Mouse (Mus musculus): ENCODE measurements around the gene Spaca6.

DNA sequence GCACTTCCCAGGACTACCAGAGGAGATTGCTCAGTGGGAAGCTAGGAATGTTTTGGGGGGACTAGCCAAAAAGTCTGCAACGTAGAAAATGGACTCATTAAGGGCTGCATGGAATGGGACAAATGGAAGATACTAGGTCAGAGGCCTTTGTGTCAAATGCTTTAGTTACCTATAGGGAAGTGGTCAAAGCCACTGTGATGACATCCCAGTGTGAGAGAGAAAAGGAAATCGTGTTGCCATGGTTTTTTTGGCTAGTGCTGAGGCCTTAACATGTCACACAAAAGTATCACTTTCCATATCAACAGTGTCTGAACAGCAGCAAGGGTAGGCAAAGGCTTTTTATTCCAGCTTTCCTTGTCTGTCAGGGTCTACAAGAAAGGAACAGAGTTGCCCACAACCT, 38.2 kb downstream of the Spaca6 start:
- TF ChIP-seq CTCF (IDR thresholded peaks at IDR 0.05; ENCODE audit: low read depth, low read length) (no peak), TAL1 (conservative IDR thresholded peaks at IDR 0.05; ENCODE audit: low read depth, low read length) (no peak)
